Mouse (Mus musculus) liver, embryonic 16.5 days (tissue): Measurements from ENCODE around the gene Trim3. TPM values are rescaled to one million over a fixed set of nuclear protein-coding genes. Genes with fewer than 3 reads are reported as not detected.

Source experiments
- ATAC-seq: fragments of 200-750 bp; cut with Nextera tagmentation; 2 replicates; pipeline ENCODE4 v1.8.0; 2017; ENCODE audit warnings: low read depth, mild to moderate bottlenecking, moderate number of reproducible peaks, moderate library complexity
- H3K27ac ChIP-seq: fragments of 300-500 bp; sonication (generic); 2 replicates; pipeline ENCODE4 v1.5.1; 2014; ENCODE audit warnings: mild to moderate bottlenecking, low read length
- H3K27me3 ChIP-seq: fragments of 300-500 bp; sonication (generic); 2 replicates; pipeline ENCODE4 v1.6.1; 2014; ENCODE audit warnings: low read depth, low read length, mixed read lengths; ENCODE audit not compliant: control insufficient read depth, insufficient read depth
- H3K36me3 ChIP-seq: fragments of 300-500 bp; sonication (generic); 2 replicates; pipeline ENCODE4 v1.6.1; 2014; ENCODE audit warnings: mild to moderate bottlenecking; ENCODE audit not compliant: control insufficient read depth, insufficient read depth
- H3K4me1 ChIP-seq: fragments of 300-500 bp; sonication (generic); 2 replicates; pipeline ENCODE4 v1.6.1; 2014; ENCODE audit warnings: low read depth, low read length, mixed read lengths; ENCODE audit not compliant: control insufficient read depth
- H3K4me2 ChIP-seq: fragments of 300-500 bp; sonication (generic); 2 replicates; pipeline ENCODE4 v1.6.1; 2014; ENCODE audit warnings: low read depth, low read length, mixed read lengths
- H3K4me3 ChIP-seq: fragments of 300-500 bp; sonication (generic); 2 replicates; pipeline ENCODE4 v1.5.1; 2014; ENCODE audit warnings: low read depth, mild to moderate bottlenecking, low read length
- H3K9ac ChIP-seq: fragments of 300-500 bp; sonication (generic); 2 replicates; pipeline ENCODE4 v1.6.1; 2014; ENCODE audit warnings: low read depth, low read length
- H3K9me3 ChIP-seq: fragments of 300-500 bp; sonication (generic); replicated peaks from 2 replicates; pipeline ENCODE4 v1.6.1; 2016; ENCODE audit warnings: low read length; ENCODE audit not compliant: control insufficient read depth
- WGBS: fragments of 180-500 bp; shearing (Covaris S2); extraction: QIAGEN DNeasy Blood & Tissue Kit; methylation state at CpG from one replicate; pipeline ENCODE4 v1.1.7; 2014; ENCODE audit not compliant: insufficient replicate concordance; 5-methylcytosine and 5-hydroxymethylcytosine counted together
- polyA plus RNA-seq: library from polyadenylated mRNA; unstranded; fragments of >200 nt; fragmentation: Nextera tagmentation; extraction: Ambion mirVana; gene quantifications from 2 replicates; pipeline ENCODE4 v1.2.1, GENCODE M21; 2015

Trim3 gene
- polyA plus RNA-seq, 1 experiment from 2014 or later, result 4.6 TPM

DNA sequence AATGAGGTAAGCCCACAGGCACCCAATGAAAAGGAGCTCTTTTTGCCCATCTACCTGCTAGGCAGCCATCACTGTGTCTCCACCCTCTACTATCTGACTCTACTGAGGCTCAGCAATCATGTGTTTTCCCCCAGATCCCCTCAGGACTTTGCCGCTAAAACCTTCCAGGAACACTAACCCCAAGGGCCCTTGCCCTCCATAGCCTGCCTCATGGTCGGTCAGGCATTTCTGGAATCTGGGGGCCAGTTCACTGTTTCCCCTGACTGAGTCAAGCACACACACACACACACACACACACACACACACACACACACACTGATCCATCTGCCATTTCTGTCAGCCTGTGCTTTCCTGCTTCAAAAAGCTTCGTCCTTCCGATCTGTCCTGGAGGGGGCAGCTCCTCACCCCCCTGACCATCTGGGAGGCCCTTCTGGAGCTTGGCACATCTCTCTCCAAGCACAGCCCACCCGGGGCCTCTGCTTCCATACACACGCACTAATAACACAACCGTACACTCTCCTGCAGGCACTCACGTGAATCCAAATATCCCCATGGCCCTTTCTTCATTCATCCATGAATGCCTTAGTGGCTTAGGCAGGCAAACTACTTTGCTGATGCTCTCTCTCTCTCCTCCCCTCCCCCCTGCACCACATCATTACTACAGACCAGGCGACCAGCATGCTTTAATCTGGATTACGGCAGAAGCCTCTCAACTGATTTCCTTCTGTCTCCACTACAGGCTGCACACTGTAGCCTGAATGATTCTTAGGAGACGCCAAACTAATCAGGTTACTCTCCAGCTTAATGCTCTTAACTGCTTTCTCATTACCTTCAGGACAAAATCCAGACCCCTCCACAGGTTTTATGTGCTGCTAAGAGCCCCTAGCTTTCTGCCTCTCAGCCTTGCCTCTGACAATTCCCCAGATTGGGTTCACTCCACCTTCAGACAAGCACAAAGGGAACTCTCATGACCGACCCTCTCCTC, 63.6 kb downstream of the Trim3 start:
- ATAC-seq, result no peak
- Histone ChIP-seq H3K27me3 (no peaks in the 10 kb centered on the region), H3K36me3 (no peaks in the 10 kb centered on the region), H3K9me3 (no peaks in the 10 kb centered on the region), H3K27ac (no peak overlapping the region), H3K9ac (no peak overlapping the region), H3K4me1 (no peaks in the 10 kb centered on the region), H3K4me3 (no peak overlapping the region), H3K4me2 (no peak overlapping the region)
- WGBS, result 49% methylated on average over 12 of the region's 12 CpGs

- ATAC-seq, result 0 out of 2 replicates have a peak, but pooled peaks have one; percentile 16
- no peak overlapping the region for H3K9ac ChIP-seq
- H3K4me2 ChIP-seq, result no peak overlapping the region
- no peak overlapping the region for H3K27ac ChIP-seq
- no peaks in the 10 kb centered on the region for H3K27me3 ChIP-seq
- no peaks in the 10 kb centered on the region for H3K4me1 ChIP-seq
- no peaks in the 10 kb centered on the region for H3K36me3 ChIP-seq
- WGBS, result 32% methylated on average over 6 of the region's 6 CpGs
- H3K4me3 ChIP-seq, result no peak overlapping the region
- no peaks in the 10 kb centered on the region for H3K9me3 ChIP-seq
Measured at GRCm38 (mm10) chr7:105568988-105569471, 64.3 kb downstream of the Trim3 start.

- Histone ChIP-seq H3K27ac (no peak overlapping the region), H3K9me3 (no peaks in the 10 kb centered on the region), H3K4me3 (no peak overlapping the region), H3K4me1 (no peaks in the 10 kb centered on the region), H3K27me3 (no peaks in the 10 kb centered on the region), H3K4me2 (no peak overlapping the region), H3K36me3 (no peaks in the 10 kb centered on the region), H3K9ac (no peak overlapping the region)
- WGBS, result 41% methylated on average over 7 of the region's 7 CpGs
- ATAC-seq, result no peak
Measured at GRCm38 (mm10) chr7:105568583-105568982, 64.8 kb downstream of the Trim3 start.

DNA sequence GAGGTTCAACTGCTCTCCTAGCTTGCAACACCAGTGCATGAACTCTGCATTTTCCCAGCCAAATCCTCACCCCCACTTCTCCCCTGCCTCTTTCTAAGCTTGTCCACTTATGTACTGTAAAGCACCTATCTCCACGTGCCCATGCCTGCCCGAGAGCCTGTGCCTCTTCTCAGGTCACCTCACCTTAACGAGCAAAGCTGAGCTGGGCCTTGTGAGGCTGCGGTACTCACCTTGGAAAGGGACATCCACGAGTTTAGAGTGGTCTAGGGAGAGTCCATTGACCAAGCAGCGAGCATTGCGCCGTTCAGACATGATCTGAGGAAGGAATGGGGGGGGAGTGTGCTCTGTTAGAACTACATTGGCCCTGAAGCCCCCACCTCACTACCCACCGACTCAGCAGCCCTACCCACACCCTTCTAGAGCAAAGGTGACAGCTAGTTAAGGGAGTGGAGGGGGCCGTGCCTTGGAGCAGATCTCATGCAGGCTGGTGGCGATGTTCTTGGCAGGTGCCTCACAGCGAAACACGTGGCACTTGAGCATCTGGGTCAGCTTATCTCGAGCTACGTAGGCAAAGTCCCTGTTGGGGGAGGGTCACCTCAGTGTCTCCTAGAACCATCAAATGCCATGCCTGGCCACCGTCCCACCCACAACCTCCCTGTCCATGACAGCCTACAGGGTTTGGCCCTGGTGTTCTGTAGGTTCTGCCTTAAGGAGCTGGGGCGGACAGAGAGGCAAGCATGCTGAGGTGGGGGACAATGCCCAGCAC, 68.1 kb downstream of the Trim3 start:
- no peaks in the 10 kb centered on the region for H3K36me3 ChIP-seq
- no peak overlapping the region for H3K9ac ChIP-seq
- WGBS, result 52% methylated on average over 17 of the region's 17 CpGs
- ATAC-seq, result no peak
- H3K4me2 ChIP-seq, result no peak overlapping the region
- H3K4me3 ChIP-seq, result no peak overlapping the region
- H3K4me1 ChIP-seq, result no peaks in the 10 kb centered on the region
- no peak overlapping the region for H3K27ac ChIP-seq
- no peaks in the 10 kb centered on the region for H3K27me3 ChIP-seq
- H3K9me3 ChIP-seq, result no peaks in the 10 kb centered on the region

DNA sequence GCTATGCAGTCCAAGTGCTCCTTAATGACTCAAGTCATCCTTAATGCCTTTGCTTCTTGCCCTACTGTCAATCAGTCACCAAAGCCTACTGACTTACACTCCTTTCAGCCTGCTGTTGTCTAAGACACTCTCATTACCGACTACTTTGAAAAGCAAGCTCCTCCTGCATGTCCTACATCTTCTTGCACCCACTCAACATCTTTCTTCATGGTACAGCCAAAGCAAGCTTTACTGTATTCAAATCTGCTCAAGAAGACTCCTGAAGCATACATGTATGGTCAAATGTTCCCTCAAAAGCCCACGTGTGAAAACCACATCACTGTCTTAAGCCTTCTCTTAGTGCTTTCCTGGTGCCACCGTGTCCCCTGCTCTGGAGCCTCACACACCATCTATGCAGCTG, 70.0 kb downstream of the Trim3 start:
- H3K4me3 ChIP-seq, result no peak overlapping the region
- no peaks in the 10 kb centered on the region for H3K4me1 ChIP-seq
- no peaks in the 10 kb centered on the region for H3K27me3 ChIP-seq
- 47% methylated on average over 3 of the region's 3 CpGs for WGBS
- no peak overlapping the region for H3K9ac ChIP-seq
- H3K36me3 ChIP-seq, result no peaks in the 10 kb centered on the region; the same call in 1 of the 2 replicates
- H3K27ac ChIP-seq, result no peak overlapping the region
- no peaks in the 10 kb centered on the region for H3K9me3 ChIP-seq
- H3K4me2 ChIP-seq, result no peak overlapping the region
- ATAC-seq, result no peak

DNA sequence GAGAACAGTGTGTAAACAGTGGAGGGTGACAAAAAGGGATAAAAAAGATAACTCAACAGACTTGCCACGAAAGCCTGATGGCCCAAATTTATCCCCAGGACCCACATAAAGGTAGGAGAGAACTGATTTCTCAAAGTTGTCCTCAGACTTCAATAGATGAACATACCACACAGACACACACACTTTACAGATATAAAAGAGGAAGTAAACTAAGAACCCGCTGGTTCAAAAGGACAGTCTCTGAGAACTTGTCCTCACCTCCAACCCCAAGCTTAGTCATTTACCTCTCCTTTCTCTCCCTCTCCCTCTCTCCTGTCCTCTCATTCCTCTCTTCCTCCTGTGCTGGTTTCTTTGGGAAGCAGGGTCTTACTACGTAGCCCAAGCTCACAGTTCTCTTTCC, 71.1 kb downstream of the Trim3 start:
- Histone ChIP-seq H3K27ac (no peak overlapping the region), H3K9me3 (no peaks in the 10 kb centered on the region), H3K4me3 (no peak overlapping the region), H3K4me2 (no peak overlapping the region), H3K36me3 (peaks cover 9% of the 10 kb centered on the region), H3K4me1 (no peaks in the 10 kb centered on the region), H3K27me3 (no peaks in the 10 kb centered on the region), H3K9ac (no peak overlapping the region)
- no peak for ATAC-seq
- WGBS, result 46% methylated on average over 3 of the region's 3 CpGs

GRCm38 (mm10) chr7:105559016-105559415, 74.4 kb downstream of the Trim3 start:
- H3K27me3 ChIP-seq, result no peaks in the 10 kb centered on the region
- no peak for ATAC-seq
- H3K9me3 ChIP-seq, result no peaks in the 10 kb centered on the region
- H3K4me1 ChIP-seq, result peaks cover 13% of the 10 kb centered on the region
- no peak overlapping the region for H3K4me2 ChIP-seq
- peaks cover 10% of the 10 kb centered on the region for H3K36me3 ChIP-seq
- 71% methylated on average over 9 of the region's 9 CpGs for WGBS
- H3K27ac ChIP-seq, result no peak overlapping the region
- no peak overlapping the region for H3K4me3 ChIP-seq
- no peak overlapping the region for H3K9ac ChIP-seq

DNA sequence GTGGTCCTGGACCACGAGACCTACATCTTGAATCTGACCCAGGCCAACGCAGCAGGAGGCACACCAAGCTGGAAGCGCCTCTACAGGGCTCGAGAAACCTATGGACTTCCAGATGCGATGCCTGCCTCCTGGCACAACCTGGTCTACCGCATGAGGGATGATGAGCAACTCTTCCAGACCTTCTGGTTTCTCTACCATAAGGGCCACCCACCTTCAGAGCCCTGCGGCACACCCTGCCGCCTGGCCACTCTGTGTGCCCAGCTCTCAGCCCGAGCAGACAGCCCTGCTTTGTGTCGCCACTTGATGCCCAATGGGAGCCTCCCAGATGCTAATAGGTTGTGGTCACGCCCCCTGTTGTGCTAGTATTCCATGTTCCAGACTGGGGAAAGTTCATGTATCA, 75.7 kb downstream of the Trim3 start:
- Histone ChIP-seq H3K27ac (no peak overlapping the region), H3K36me3 (peaks cover 10% of the 10 kb centered on the region), H3K4me2 (no peak overlapping the region), H3K9ac (no peak overlapping the region), H3K9me3 (no peaks in the 10 kb centered on the region), H3K4me1 (peaks cover 19% of the 10 kb centered on the region), H3K27me3 (no peaks in the 10 kb centered on the region), H3K4me3 (no peak overlapping the region)
- 83% methylated on average over 11 of the region's 11 CpGs for WGBS
- no peak for ATAC-seq

- no peak for ATAC-seq
- H3K36me3 ChIP-seq, result peaks cover 10% of the 10 kb centered on the region
- H3K4me1 ChIP-seq, result peaks cover 19% of the 10 kb centered on the region
- H3K27ac ChIP-seq, result no peak overlapping the region
- no peak overlapping the region for H3K9ac ChIP-seq
- WGBS, result 79% methylated on average over 8 of the region's 8 CpGs
- no peak overlapping the region for H3K4me2 ChIP-seq
- H3K9me3 ChIP-seq, result no peaks in the 10 kb centered on the region
- H3K4me3 ChIP-seq, result no peak overlapping the region
- no peaks in the 10 kb centered on the region for H3K27me3 ChIP-seq
Measured at GRCm38 (mm10) chr7:105556406-105556805, 77.0 kb downstream of the Trim3 start.
